Mouse (Mus musculus) liver, embryonic 14.5 days (tissue): ENCODE results near the gene Nt5c2. TPM values are rescaled to one million over a fixed set of nuclear protein-coding genes. Genes with fewer than 3 reads are reported as not detected.

Source experiments
- ATAC-seq: fragments of 200-750 bp; cut with Nextera tagmentation; 2 replicates; pipeline ENCODE4 v1.8.0; 2017; ENCODE audit warnings: moderate number of reproducible peaks, mild to moderate bottlenecking, moderate library complexity; ENCODE audit not compliant: insufficient read depth
- DNase-seq, 3 experiments: peaks; one replicate each; pipeline ENCODE4 v3.0.0-alpha.2; 2012 to 2013; ENCODE audit warnings: low read depth in 3 of 3, low spot score in 3 of 3
- H3K27ac ChIP-seq: fragments of 300-500 bp; sonication (generic); 2 replicates; pipeline ENCODE4 v1.5.1; 2014; ENCODE audit warnings: moderate library complexity, mild to moderate bottlenecking, control low read depth, inconsistent platforms
- H3K27me3 ChIP-seq: fragments of 300-500 bp; sonication (generic); 2 replicates; pipeline ENCODE4 v1.6.1; 2014; ENCODE audit warnings: mild to moderate bottlenecking, low read length, moderate library complexity; ENCODE audit not compliant: control insufficient read depth, insufficient read depth
- H3K36me3 ChIP-seq: fragments of 300-500 bp; sonication (generic); replicated peaks from 2 replicates; pipeline ENCODE4 v1.6.1; 2014; ENCODE audit warnings: low read depth; ENCODE audit not compliant: control insufficient read depth, insufficient read depth
- H3K4me1 ChIP-seq, 2 experiments: fragments of 200-500 bp in 1 of 2; fragments of 300-500 bp in 1 of 2; sonication (generic) in 1 of 2; replicated peaks; 2 replicates each; pipeline ENCODE4 v1.6.1; 2012 to 2014; ENCODE audit warnings: antibody characterized with exemption in 1 of 2, inconsistent platforms in 1 of 2, low read length in 1 of 2; ENCODE audit not compliant: control insufficient read depth in 2 of 2, insufficient read depth in 2 of 2
- H3K4me2 ChIP-seq: fragments of 300-500 bp; sonication (generic); 2 replicates; pipeline ENCODE4 v1.6.1; 2014; ENCODE audit warnings: low read depth, mild to moderate bottlenecking, control low read depth, moderate library complexity
- H3K4me3 ChIP-seq, 2 experiments: fragments of 200-500 bp in 1 of 2; fragments of 300-500 bp in 1 of 2; sonication (generic) in 1 of 2; 2 replicates each; pipeline ENCODE4 v1.5.1; 2012 to 2014; ENCODE audit warnings: low read depth in 2 of 2, low read length in 2 of 2, mild to moderate bottlenecking in 2 of 2, control low read depth in 1 of 2, inconsistent platforms in 1 of 2, moderate library complexity in 1 of 2; ENCODE audit not compliant: insufficient read depth in 1 of 2
- H3K9ac ChIP-seq: fragments of 300-500 bp; sonication (generic); replicated peaks from 2 replicates; pipeline ENCODE4 v1.6.1; 2014; ENCODE audit warnings: mild to moderate bottlenecking, control low read depth, moderate library complexity
- H3K9me3 ChIP-seq: fragments of 300-500 bp; sonication (generic); 2 replicates; pipeline ENCODE4 v1.6.1; 2016; ENCODE audit warnings: low read length, mixed read lengths; ENCODE audit not compliant: control insufficient read depth
- CTCF ChIP-seq: IDR thresholded peaks from 2 replicates; pipeline ENCODE4 v1.5.1; 2016; ENCODE audit warnings: antibody characterized with exemption, low read depth, control low read depth
- EP300 ChIP-seq: IDR thresholded peaks from 2 replicates; pipeline ENCODE4 v1.6.1; 2016; ENCODE audit warnings: antibody characterized with exemption, low read depth
- WGBS: fragments of 180-500 bp; shearing (Covaris S2); extraction: QIAGEN DNeasy Blood & Tissue Kit; methylation state at CpG from one replicate; pipeline ENCODE4 v1.1.7; 2014; ENCODE audit not compliant: insufficient replicate concordance; 5-methylcytosine and 5-hydroxymethylcytosine counted together
- polyA plus RNA-seq, 2 experiments: library from polyadenylated mRNA; depleted of rRNA in 1 of 2; stranded (reverse) in 1 of 2; unstranded in 1 of 2; fragments of >200 nt; fragmentation: Nextera tagmentation in 1 of 2; extraction: Ambion mirVana in 1 of 2; gene quantifications; 2 replicates each; pipeline versions ENCODE4 v1.2.1 to v1.2.3; 2012 to 2014

Nt5c2 gene
- polyA plus RNA-seq, 2 experiments, result 14.9 to 45.0 TPM

- ATAC-seq, result no peak
- Histone ChIP-seq H3K4me2 (no peak overlapping the region), H3K9me3 (no peaks in the 10 kb centered on the region), H3K4me1 (peaks cover 0 to 22% of the 10 kb centered on the region in 2 experiments; a peak in 3 of 4 replicates), H3K27me3 (no peaks in the 10 kb centered on the region), H3K4me3 (no peak overlapping the region), H3K9ac (no peak overlapping the region), H3K27ac (no peak overlapping the region), H3K36me3 (no peaks in the 10 kb centered on the region)
- TF ChIP-seq CTCF, result no peak
- no peak for TF ChIP-seq EP300
- no peak for DNase-seq
- 71% methylated on average over 6 of the region's 6 CpGs for WGBS
Measured at GRCm38 (mm10) chr19:46856232-46856631, 158.7 kb downstream of the Nt5c2 start.

GRCm38 (mm10) chr19:46849443-46849997 lies 165.4 kb downstream of the Nt5c2 start:
- WGBS, result 18% methylated on average over 9 of the region's 9 CpGs
- H3K27ac ChIP-seq, result peak overlapping the region; percentile 96
- H3K4me3 ChIP-seq, result peak overlapping the region in 1 of 2 experiments; percentile 18; a peak in 2 of 4 replicates
- H3K4me2 ChIP-seq, result peak overlapping the region; percentile 73
- no peaks in the 10 kb centered on the region for H3K27me3 ChIP-seq
- peaks cover 48 to 52% of the 10 kb centered on the region in 2 experiments for H3K4me1 ChIP-seq
- TF ChIP-seq EP300 (peak; percentile 96), CTCF (0 out of 2 replicates have a peak, but pooled peaks have one; percentile 12)
- no peaks in the 10 kb centered on the region for H3K9me3 ChIP-seq
- H3K36me3 ChIP-seq, result no peaks in the 10 kb centered on the region
- ATAC-seq (peak; percentile 97), DNase-seq (peak; percentile 93 to 94 (median 94))
- peak overlapping the region; percentile 72 for H3K9ac ChIP-seq

DNA sequence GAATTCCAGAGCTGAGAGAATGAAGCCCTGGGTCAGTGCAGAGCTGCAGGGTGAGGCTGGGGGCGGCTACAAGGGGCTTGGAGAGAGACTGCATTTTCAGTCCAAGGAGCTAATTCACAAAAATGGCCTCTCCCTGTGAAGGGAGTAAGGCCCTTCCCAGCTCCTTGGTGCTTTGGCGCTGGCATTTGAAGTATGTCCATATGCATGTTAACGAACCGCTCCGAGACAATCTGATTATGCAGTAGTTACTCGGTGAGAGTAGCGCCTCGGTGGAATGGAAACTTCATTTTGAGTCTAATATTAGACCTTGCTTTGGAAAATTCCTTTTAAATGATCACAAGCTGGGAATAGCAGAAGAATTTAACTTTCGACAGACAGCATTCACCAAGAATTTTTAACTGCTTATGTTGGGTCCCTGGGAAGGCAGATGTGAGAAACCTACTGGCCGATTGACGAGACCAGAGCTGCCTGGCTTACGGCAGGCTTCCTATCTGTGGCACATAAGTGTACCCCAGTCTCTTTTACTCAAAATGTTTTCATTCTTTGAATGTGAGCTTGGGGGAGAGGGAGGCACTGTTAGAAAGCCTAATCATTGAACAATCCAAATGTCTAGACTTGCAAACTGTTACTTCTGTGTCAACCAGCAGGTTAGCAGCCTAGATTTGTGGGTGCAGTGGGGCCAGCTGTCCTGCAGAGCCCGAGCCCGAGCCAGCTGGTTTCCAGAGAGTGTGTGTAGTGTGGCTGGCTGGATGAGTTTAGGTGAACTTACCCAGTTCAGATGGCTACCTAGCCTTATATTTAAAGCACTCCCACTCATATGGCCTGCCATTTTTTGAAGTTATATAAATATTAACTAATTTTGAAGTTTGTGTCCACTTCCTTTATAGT lies 166.3 kb downstream of the Nt5c2 start:
- WGBS, result 61% methylated on average over 14 of the region's 14 CpGs
- peak in 1 of 3 experiments; percentile 36 for DNase-seq
- TF ChIP-seq EP300 (no peak), CTCF (0 out of 2 replicates have a peak, but pooled peaks have one; percentile 16)
- ATAC-seq, result peak; percentile 68
- Histone ChIP-seq H3K4me1 (peaks cover 48 to 52% of the 10 kb centered on the region in 2 experiments), H3K9me3 (no peaks in the 10 kb centered on the region), H3K9ac (peak overlapping the region; percentile 39), H3K4me2 (peak overlapping the region; percentile 73), H3K36me3 (no peaks in the 10 kb centered on the region), H3K27me3 (no peaks in the 10 kb centered on the region), H3K27ac (peak overlapping the region; percentile 96), H3K4me3 (no peak overlapping the region)

DNA sequence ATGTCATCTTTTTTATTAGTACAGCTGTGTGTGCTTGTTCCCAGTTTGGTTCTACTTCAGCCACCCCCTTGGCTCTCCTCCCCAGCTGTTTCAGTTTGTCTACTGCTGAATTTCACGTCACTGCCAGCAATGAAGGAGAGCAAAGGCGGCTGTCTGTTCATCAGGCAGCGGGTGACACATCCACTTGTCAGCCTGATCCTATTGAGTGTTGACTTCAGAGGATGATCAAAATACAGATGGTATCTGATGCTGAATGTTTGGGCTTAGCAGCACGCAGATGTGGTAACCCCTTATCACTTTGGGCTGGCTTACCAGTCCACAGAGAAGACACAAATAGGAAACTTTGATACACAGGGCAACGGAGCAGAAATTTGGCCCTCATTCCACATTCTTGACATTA lies 168.5 kb downstream of the Nt5c2 start:
- no peaks in the 10 kb centered on the region for H3K27me3 ChIP-seq
- 15% methylated on average over 5 of the region's 5 CpGs for WGBS
- TF ChIP-seq EP300, result peak; percentile 26; the same call in 1 of the 2 replicates
- no peak for TF ChIP-seq CTCF
- ATAC-seq, result peak; percentile 31
- DNase-seq, result peak; percentile 47 to 59 (median 53)
- no peaks in the 10 kb centered on the region for H3K36me3 ChIP-seq
- H3K9me3 ChIP-seq, result no peaks in the 10 kb centered on the region
- peak overlapping the region; percentile 96 for H3K27ac ChIP-seq
- H3K4me1 ChIP-seq, result peaks cover 48 to 52% of the 10 kb centered on the region in 2 experiments
- H3K4me2 ChIP-seq, result peak overlapping the region; percentile 33
- H3K4me3 ChIP-seq, result no peak overlapping the region
- peak overlapping the region; percentile 57 for H3K9ac ChIP-seq

- no peaks in the 10 kb centered on the region for H3K9me3 ChIP-seq
- no peaks in the 10 kb centered on the region for H3K36me3 ChIP-seq
- DNase-seq (no peak), ATAC-seq (no peak)
- 0 out of 2 replicates have a peak, but pooled peaks have one; percentile 13 for TF ChIP-seq CTCF
- no peak for TF ChIP-seq EP300
- peak overlapping the region; percentile 33; the same call in 1 of the 2 replicates for H3K4me2 ChIP-seq
- H3K9ac ChIP-seq, result peak overlapping the region; percentile 57
- H3K4me1 ChIP-seq, result peaks cover 48 to 51% of the 10 kb centered on the region in 2 experiments
- 72% methylated on average over 7 of the region's 7 CpGs for WGBS
- peak overlapping the region; percentile 96 for H3K27ac ChIP-seq
- H3K4me3 ChIP-seq, result no peak overlapping the region
- H3K27me3 ChIP-seq, result no peaks in the 10 kb centered on the region
Measured at GRCm38 (mm10) chr19:46846056-46846455, 168.9 kb downstream of the Nt5c2 start.
